Mouse (Mus musculus): ENCODE data around the gene Hnf4a. TPM values are rescaled to one million over a fixed set of nuclear protein-coding genes. Genes with fewer than 3 reads are reported as not detected.

The Hnf4a gene
- polyA plus RNA-seq, 1 experiment = 0.05 TPM

GRCm38 (mm10) chr2:163554425-163554982 lies 47.9 kb downstream of the Hnf4a start:
- TF ChIP-seq CTCF (IDR thresholded peaks at IDR 0.05; ENCODE audit: borderline replicate concordance, extremely low read depth, insufficient read depth, insufficient read length) (no peak), POLR2A (IDR thresholded peaks at IDR 0.05; ENCODE audit: borderline replicate concordance, extremely low read depth, insufficient read depth, insufficient read length, poor library complexity, severe bottlenecking) (no peak)
- no peak for DNase-seq (ENCODE audit: low read depth)

- TF ChIP-seq POLR2A (IDR thresholded peaks at IDR 0.05; ENCODE audit: borderline replicate concordance, extremely low read depth, insufficient read depth, insufficient read length, poor library complexity, severe bottlenecking) = no peak
- no peak for TF ChIP-seq CTCF (IDR thresholded peaks at IDR 0.05; ENCODE audit: borderline replicate concordance, extremely low read depth, insufficient read depth, insufficient read length)
- no peak for DNase-seq (ENCODE audit: low read depth)
Observed at GRCm38 (mm10) chr2:163554996-163555395, 48.4 kb downstream of the Hnf4a start.

GRCm38 (mm10) chr2:163555417-163555816 lies 48.8 kb downstream of the Hnf4a start:
- TF ChIP-seq POLR2A (IDR thresholded peaks at IDR 0.05; ENCODE audit: borderline replicate concordance, extremely low read depth, insufficient read depth, insufficient read length, poor library complexity, severe bottlenecking) (no peak), CTCF (IDR thresholded peaks at IDR 0.05; ENCODE audit: borderline replicate concordance, extremely low read depth, insufficient read depth, insufficient read length) (no peak)
- DNase-seq (ENCODE audit: low read depth) = no peak

GRCm38 (mm10) chr2:163558548-163558947 lies 51.9 kb downstream of the Hnf4a start:
- no peak for DNase-seq (ENCODE audit: low read depth)
- TF ChIP-seq CTCF (IDR thresholded peaks at IDR 0.05; ENCODE audit: borderline replicate concordance, extremely low read depth, insufficient read depth, insufficient read length) = no peak
- TF ChIP-seq POLR2A (IDR thresholded peaks at IDR 0.05; ENCODE audit: borderline replicate concordance, extremely low read depth, insufficient read depth, insufficient read length, poor library complexity, severe bottlenecking) = no peak

GRCm38 (mm10) chr2:163559236-163559635 lies 52.6 kb downstream of the Hnf4a start:
- no peak for DNase-seq (ENCODE audit: low read depth)
- TF ChIP-seq POLR2A (IDR thresholded peaks at IDR 0.05; ENCODE audit: borderline replicate concordance, extremely low read depth, insufficient read depth, insufficient read length, poor library complexity, severe bottlenecking) = no peak
- no peak for TF ChIP-seq CTCF (IDR thresholded peaks at IDR 0.05; ENCODE audit: borderline replicate concordance, extremely low read depth, insufficient read depth, insufficient read length)

GRCm38 (mm10) chr2:163560247-163560646 lies 53.6 kb downstream of the Hnf4a start:
- no peak for TF ChIP-seq CTCF (IDR thresholded peaks at IDR 0.05; ENCODE audit: borderline replicate concordance, extremely low read depth, insufficient read depth, insufficient read length)
- TF ChIP-seq POLR2A (IDR thresholded peaks at IDR 0.05; ENCODE audit: borderline replicate concordance, extremely low read depth, insufficient read depth, insufficient read length, poor library complexity, severe bottlenecking) = no peak
- DNase-seq (ENCODE audit: low read depth) = no peak

- DNase-seq (ENCODE audit: low read depth) = peak; percentile 14
- no peak for TF ChIP-seq CTCF (IDR thresholded peaks at IDR 0.05; ENCODE audit: borderline replicate concordance, extremely low read depth, insufficient read depth, insufficient read length)
- TF ChIP-seq POLR2A (IDR thresholded peaks at IDR 0.05; ENCODE audit: borderline replicate concordance, extremely low read depth, insufficient read depth, insufficient read length, poor library complexity, severe bottlenecking) = no peak
Observed at GRCm38 (mm10) chr2:163561258-163561948, 54.8 kb downstream of the Hnf4a start.

- no peak for DNase-seq (ENCODE audit: low read depth)
Observed at GRCm38 (mm10) chr2:163564646-163565045, 58.0 kb downstream of the Hnf4a start.

GRCm38 (mm10) chr2:163574321-163574720 lies 67.7 kb downstream of the Hnf4a start:
- TF ChIP-seq POLR2A (IDR thresholded peaks at IDR 0.05; ENCODE audit: borderline replicate concordance, extremely low read depth, insufficient read depth, insufficient read length, poor library complexity, severe bottlenecking) (no peak), CTCF (IDR thresholded peaks at IDR 0.05; ENCODE audit: borderline replicate concordance, extremely low read depth, insufficient read depth, insufficient read length) (no peak)
- no peak for DNase-seq (ENCODE audit: low read depth)

More at GRCm38 (mm10) chr2:163564646-163565045, 58.0 kb downstream of the Hnf4a start:
- TF ChIP-seq POLR2A (IDR thresholded peaks at IDR 0.05; ENCODE audit: borderline replicate concordance, extremely low read depth, insufficient read depth, insufficient read length, poor library complexity, severe bottlenecking) (no peak), CTCF (IDR thresholded peaks at IDR 0.05; ENCODE audit: borderline replicate concordance, extremely low read depth, insufficient read depth, insufficient read length) (no peak)

- no peak for DNase-seq (ENCODE audit: low read depth)
- TF ChIP-seq CTCF (IDR thresholded peaks at IDR 0.05; ENCODE audit: borderline replicate concordance, extremely low read depth, insufficient read depth, insufficient read length) (no peak), POLR2A (IDR thresholded peaks at IDR 0.05; ENCODE audit: borderline replicate concordance, extremely low read depth, insufficient read depth, insufficient read length, poor library complexity, severe bottlenecking) (no peak)
Observed at GRCm38 (mm10) chr2:163575248-163575647, 68.6 kb downstream of the Hnf4a start.

GRCm38 (mm10) chr2:163577986-163578385 lies 71.4 kb downstream of the Hnf4a start:
- TF ChIP-seq CTCF (IDR thresholded peaks at IDR 0.05; ENCODE audit: borderline replicate concordance, extremely low read depth, insufficient read depth, insufficient read length) = no peak
- no peak for TF ChIP-seq POLR2A (IDR thresholded peaks at IDR 0.05; ENCODE audit: borderline replicate concordance, extremely low read depth, insufficient read depth, insufficient read length, poor library complexity, severe bottlenecking)
- no peak for DNase-seq (ENCODE audit: low read depth)
